Mouse (Mus musculus) embryo, embryonic 11 days (tissue): ENCODE measurements around the gene Nat14.

Experiments used
- DNase-seq: peaks from one replicate; pipeline ENCODE4 v3.0.0-alpha.2; 2015

The Nat14 gene

DNA sequence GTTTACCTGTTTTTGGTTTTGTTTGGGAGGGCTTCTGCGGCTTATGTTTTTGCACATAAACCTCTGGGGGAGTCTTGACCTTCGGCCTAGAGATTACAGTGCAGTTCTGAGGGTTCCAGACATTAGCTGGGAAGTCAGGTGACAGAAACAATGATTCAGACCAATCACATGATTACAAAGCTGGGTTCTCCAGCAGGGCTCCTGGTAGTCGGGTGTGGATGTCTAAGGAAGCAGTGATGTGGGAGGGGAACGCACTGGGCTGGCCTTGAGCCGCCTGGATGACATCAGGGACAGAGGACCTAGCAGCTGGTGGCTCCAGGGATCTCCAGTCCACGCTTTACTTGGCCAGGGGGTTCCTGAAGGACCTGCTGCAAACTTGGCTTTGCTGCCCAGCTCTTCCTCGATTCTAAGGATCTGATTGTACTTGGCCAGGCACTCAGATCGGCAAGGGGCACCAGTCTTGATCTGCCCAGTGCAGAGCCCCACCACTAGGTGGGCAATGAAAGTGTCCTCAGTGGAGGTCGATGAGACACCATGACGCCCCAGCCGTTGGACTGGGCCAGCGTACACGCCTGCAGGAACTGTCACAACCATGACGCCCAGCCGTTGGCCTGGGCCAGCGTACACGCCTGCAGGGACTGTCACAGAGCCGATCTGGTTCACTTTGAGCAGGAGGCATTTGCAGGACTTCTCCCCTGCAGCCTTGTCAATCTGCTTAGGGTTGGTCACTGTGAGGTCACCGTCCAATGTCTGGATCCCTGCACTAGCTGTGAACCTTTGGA is 28.9 kb downstream of the Nat14 start:
- DNase-seq = no peak

DNA sequence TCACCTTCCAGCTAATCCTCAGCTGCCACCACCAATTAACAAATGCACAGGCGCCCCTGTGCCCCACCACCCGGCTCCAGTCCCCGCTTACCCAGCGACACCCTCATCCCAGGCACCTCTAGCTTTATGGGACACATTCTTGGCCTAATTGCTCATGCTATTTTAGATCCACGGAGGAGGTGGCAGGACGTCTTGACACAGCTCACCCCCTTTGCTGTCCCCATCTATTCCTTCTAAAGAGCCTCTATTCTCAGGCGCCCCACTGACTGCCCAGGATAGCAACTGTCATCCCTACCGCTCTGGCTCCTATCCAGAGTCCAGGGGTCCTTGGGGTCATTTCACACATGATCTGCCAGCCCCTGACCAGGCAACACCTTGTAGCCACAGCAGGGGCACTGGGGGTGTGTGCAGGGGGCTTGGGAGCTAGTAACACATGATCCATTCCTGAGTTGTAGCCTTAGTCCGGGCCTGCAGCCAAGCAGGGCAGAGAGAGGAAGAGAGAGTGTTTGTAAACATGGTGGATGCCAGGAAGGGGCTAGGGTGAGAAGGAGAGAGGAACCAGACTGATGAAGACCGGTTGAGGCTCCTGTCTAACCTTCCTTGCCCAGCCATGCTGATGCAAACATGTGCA is 32.1 kb downstream of the Nat14 start:
- no peak for DNase-seq

DNA sequence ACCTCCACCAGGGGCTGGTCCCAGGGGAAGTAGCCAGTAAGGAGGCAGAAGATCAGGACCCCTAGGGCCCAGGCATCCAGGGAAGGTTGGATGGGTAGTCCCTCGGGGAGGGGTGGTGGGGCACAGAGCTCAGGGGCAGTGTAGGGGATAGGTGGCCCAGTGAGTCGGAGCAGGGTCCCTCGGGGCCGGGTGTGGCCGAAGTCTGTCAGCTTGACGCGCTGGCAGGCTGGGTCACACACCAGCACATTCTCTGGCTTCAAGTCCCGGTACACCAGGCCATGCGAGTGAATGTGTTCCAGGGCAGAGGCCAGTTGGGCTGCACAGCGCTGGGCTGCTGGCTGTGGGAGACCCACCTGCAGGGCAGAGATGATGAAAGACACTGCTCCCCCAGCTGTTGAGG is 35.5 kb downstream of the Nat14 start:
- no peak for DNase-seq

DNA sequence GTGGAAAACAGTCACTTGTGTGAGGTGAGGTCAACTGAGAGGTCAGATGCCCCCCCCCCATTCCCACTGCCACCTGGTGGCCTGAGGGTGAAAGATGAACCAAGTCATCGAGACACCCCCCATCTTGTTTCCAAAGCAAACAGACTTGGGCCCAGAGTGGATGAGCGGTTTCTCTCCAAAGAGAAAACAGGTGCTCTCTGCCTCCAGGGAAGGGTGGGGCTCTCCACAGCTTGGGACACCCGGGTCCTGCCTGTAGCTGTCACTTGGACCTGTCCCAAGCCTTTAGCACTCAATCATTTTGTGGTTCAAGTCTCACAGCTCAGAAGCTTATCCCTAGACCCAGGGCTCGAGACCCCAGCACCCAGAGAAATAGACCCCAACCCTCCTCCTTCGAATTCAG is 41.7 kb downstream of the Nat14 start:
- no peak for DNase-seq

DNA sequence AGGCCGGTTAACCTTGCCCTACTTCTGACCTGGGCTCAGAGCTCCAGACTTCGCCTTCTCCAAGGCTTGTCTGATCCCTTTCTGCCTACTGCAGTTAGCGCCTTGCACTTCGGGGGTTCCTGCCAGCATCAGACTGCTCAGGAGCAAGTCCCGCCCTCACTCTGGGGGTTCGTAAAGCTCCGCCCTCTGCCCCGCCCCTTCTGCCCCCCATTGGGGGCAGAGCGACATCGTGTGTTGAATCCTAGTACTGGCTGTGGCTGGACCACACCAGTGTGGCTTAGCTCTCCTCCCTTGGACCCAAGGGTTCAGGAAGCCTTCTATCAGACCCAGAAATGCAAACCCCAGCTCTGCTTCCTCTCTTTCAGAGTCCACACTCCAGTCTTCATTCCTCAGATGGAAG is 42.4 kb downstream of the Nat14 start, which contains the start of gene Sbk2:
Sbk2 (minus strand) TSS at position 135 of the 400 bp plus-strand sequence.
- peak; percentile 72 for DNase-seq

DNA sequence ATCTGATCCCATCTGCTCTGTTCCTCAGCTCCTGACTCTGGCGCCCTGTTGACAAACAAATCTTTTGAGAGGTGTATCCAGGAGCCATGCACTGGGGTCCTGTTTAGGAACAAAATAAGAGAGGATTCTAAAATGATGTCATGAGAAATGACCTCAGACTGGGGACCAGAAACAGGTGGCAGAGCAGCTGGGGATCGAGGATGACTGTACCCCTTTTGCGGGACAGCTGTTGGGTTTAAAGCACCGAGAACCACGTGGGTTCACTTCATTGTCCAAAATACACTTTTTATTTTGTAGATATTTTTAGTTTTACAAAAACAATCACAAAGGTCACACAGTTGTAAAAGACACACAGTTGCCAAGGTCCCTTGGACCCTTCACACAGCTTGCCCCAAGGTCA is 43.2 kb downstream of the Nat14 start:
- DNase-seq = no peak

DNA sequence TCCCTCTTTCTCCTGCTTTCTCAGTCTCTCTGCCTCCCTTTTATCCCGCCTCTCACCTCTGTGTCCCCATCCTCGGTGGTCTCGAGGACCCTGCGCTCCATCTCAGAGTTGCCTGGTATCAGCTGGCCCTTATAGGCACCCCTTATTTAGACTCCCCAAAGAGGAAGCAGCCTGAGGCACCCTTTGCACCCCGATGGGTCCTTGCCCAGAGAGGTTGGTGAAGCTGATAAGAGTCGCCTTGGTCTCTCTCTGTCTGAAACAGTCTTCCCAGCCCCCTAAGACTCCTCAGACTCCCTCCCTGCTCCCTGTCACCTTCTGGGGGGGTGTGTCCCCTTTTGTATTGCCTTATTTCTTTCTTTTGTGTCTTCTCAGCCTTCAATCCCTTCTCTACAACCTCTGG is 49.2 kb downstream of the Nat14 start, which contains the start of gene Sbk3:
Sbk3 (minus strand) TSS at position 101 of the 400 bp plus-strand sequence.
- DNase-seq = no peak

DNA sequence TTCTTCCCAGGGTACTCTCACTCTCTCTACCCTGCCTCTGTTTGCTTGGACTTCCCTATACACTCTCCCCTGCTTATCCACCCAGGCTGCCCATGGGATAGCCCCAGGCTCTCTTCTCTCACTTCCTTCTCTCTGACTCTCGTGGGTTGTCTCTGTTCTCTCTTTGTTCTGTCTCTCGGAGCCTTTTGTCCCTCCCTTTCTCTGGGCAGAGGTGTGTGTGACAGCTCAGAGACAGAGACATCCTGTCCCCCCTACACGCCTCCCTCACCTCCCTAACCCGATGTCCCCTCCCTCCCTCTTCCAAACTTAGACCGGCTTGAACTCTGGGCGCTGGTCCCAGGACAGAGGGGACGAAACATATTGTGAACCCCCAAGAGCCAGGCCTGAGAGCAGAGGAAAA is 49.9 kb downstream of the Nat14 start:
- DNase-seq = no peak

DNA sequence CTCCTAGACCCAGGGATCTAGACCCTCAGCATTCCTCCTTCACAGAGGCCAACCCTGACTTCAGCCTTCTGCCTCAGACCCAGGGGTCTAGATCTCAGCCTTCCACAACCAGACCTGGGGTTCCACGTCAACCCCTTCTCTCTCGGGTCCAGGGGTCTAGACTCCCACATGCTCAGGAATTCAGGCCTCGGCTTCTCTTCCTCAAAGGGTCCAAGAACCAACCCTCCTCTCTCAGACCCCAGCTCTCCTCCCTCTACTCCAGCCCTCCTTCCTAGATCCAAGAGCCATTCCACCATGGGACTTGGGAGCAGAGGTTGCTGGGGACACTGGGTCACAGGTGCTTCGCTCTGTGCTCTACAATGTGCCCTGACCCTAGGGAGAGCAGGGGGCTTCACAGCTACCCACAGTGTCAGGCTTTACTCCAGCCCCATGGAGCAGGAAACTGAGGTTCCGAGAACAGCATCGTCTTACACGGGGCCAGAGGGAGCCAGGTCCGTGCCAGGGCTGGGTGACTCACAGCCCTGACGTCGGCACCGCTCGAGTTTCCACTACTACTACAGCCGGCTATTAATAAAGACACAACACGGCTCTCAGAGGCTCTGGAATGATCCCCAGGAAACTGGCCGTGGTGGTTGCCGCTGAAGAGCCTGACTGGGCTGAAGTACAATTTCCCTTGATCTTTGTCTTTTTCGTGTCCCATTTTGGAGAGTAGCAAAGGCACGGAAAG is 50.7 kb downstream of the Nat14 start:
- DNase-seq = no peak
